Mouse (Mus musculus) lung, embryonic 14.5 days (tissue): Measurements from ENCODE around the gene Epb41l4b. TPM values are rescaled to one million over a fixed set of nuclear protein-coding genes. Genes with fewer than 3 reads are reported as not detected.

ENCODE experiments used
- ATAC-seq: fragments of 200-750 bp; cut with Nextera tagmentation; 2 replicates; pipeline ENCODE4 v1.8.0; 2017; ENCODE audit warnings: mild to moderate bottlenecking, moderate TSS enrichment, moderate library complexity; ENCODE audit not compliant: insufficient read depth
- DNase-seq: peaks from one replicate; pipeline ENCODE4 v3.0.0-alpha.2; 2015
- H3K27ac ChIP-seq: fragments of 300-500 bp; sonication (generic); 2 replicates; pipeline ENCODE4 v1.5.1; 2014; ENCODE audit warnings: low read depth, mild to moderate bottlenecking, moderate library complexity
- H3K27me3 ChIP-seq: fragments of 300-500 bp; sonication (generic); 2 replicates; pipeline ENCODE4 v1.6.1; 2014; ENCODE audit warnings: low read length, control low read depth; ENCODE audit not compliant: insufficient read depth
- H3K36me3 ChIP-seq: fragments of 300-500 bp; sonication (generic); 2 replicates; pipeline ENCODE4 v1.6.1; 2014; ENCODE audit warnings: control low read depth; ENCODE audit not compliant: insufficient read depth
- H3K4me1 ChIP-seq: fragments of 300-500 bp; sonication (generic); 2 replicates; pipeline ENCODE4 v1.6.1; 2014; ENCODE audit warnings: antibody characterized with exemption, control low read depth; ENCODE audit not compliant: insufficient read depth
- H3K4me2 ChIP-seq: fragments of 300-500 bp; sonication (generic); 2 replicates; pipeline ENCODE4 v1.6.1; 2014; ENCODE audit warnings: mild to moderate bottlenecking
- H3K4me3 ChIP-seq: fragments of 300-500 bp; sonication (generic); 2 replicates; pipeline ENCODE4 v1.5.1; 2014; ENCODE audit warnings: low read depth, low read length
- H3K9ac ChIP-seq: fragments of 300-500 bp; sonication (generic); 2 replicates; pipeline ENCODE4 v1.6.1; 2014
- H3K9me3 ChIP-seq: fragments of 300-500 bp; sonication (generic); 2 replicates; pipeline ENCODE4 v1.6.1; 2016; ENCODE audit warnings: low read depth, low read length, control low read depth
- CTCF ChIP-seq: IDR thresholded peaks from 2 replicates; pipeline ENCODE4 v1.5.1; 2016; ENCODE audit warnings: antibody characterized with exemption, low read depth
- WGBS: fragments of 180-500 bp; shearing (Covaris S2); extraction: QIAGEN DNeasy Blood & Tissue Kit; methylation state at CpG from one replicate; pipeline ENCODE4 v1.1.7; 2014; 5-methylcytosine and 5-hydroxymethylcytosine counted together
- polyA plus RNA-seq: library from polyadenylated mRNA; unstranded; fragments of >200 nt; fragmentation: Nextera tagmentation; extraction: Ambion mirVana; gene quantifications from 2 replicates; pipeline ENCODE4 v1.2.1, GENCODE M21; 2014

The Epb41l4b gene
- polyA plus RNA-seq, 1 experiment from 2014 or later, result 1.2 TPM

GRCm38 (mm10) chr4:57064830-57065229 lies 78.4 kb downstream of the Epb41l4b start:
- Histone ChIP-seq H3K4me2 (no peak overlapping the region), H3K36me3 (no peaks in the 10 kb centered on the region), H3K27me3 (0 out of 2 replicates have a peak, but pooled peaks cover 3% of the 10 kb centered on the region), H3K9me3 (no peaks in the 10 kb centered on the region), H3K9ac (no peak overlapping the region), H3K27ac (no peak overlapping the region), H3K4me3 (no peak overlapping the region), H3K4me1 (no peaks in the 10 kb centered on the region)
- TF ChIP-seq CTCF, result no peak
- DNase-seq (no peak), ATAC-seq (no peak)
- 21% methylated on average over 2 of the region's 2 CpGs for WGBS

GRCm38 (mm10) chr4:57060319-57060831 lies 82.9 kb downstream of the Epb41l4b start:
- Histone ChIP-seq H3K4me3 (no peak overlapping the region), H3K9me3 (no peaks in the 10 kb centered on the region), H3K4me2 (no peak overlapping the region), H3K27me3 (0 out of 2 replicates have a peak, but pooled peaks cover 3% of the 10 kb centered on the region), H3K4me1 (no peaks in the 10 kb centered on the region), H3K9ac (no peak overlapping the region), H3K27ac (no peak overlapping the region), H3K36me3 (no peaks in the 10 kb centered on the region)
- 60% methylated on average over 15 of the region's 15 CpGs for WGBS
- ATAC-seq (no peak), DNase-seq (no peak)
- no peak for TF ChIP-seq CTCF

- no peaks in the 10 kb centered on the region for H3K9me3 ChIP-seq
- no peak overlapping the region for H3K4me3 ChIP-seq
- no peaks in the 10 kb centered on the region for H3K36me3 ChIP-seq
- TF ChIP-seq CTCF, result no peak
- DNase-seq (no peak), ATAC-seq (no peak)
- no peaks in the 10 kb centered on the region for H3K4me1 ChIP-seq
- 79% methylated on average over 2 of the region's 2 CpGs for WGBS
- 0 out of 2 replicates have a peak, but pooled peaks cover 3% of the 10 kb centered on the region for H3K27me3 ChIP-seq
- no peak overlapping the region for H3K9ac ChIP-seq
- no peak overlapping the region for H3K27ac ChIP-seq
- H3K4me2 ChIP-seq, result no peak overlapping the region
These were observed 84.6 kb downstream of the Epb41l4b start for GRCm38 (mm10) chr4:57058623-57059022.

- no peak overlapping the region for H3K27ac ChIP-seq
- H3K27me3 ChIP-seq, result 0 out of 2 replicates have a peak, but pooled peaks cover 3% of the 10 kb centered on the region
- no peaks in the 10 kb centered on the region for H3K4me1 ChIP-seq
- no peak overlapping the region for H3K4me2 ChIP-seq
- H3K4me3 ChIP-seq, result no peak overlapping the region
- H3K36me3 ChIP-seq, result no peaks in the 10 kb centered on the region
- no peak for DNase-seq
- no peak for TF ChIP-seq CTCF
- H3K9ac ChIP-seq, result no peak overlapping the region
- whole genome bisulfite sequencing, result 92% methylated on average over 4 of the region's 4 CpGs
- H3K9me3 ChIP-seq, result no peaks in the 10 kb centered on the region
- ATAC-seq, result no peak
These were observed 85.6 kb downstream of the Epb41l4b start for GRCm38 (mm10) chr4:57057637-57058036.

- no peak for DNase-seq
- no peak overlapping the region for H3K4me2 ChIP-seq
- H3K4me3 ChIP-seq, result no peak overlapping the region
- no peak for TF ChIP-seq CTCF
- no peaks in the 10 kb centered on the region for H3K36me3 ChIP-seq
- no peak overlapping the region for H3K9ac ChIP-seq
- H3K4me1 ChIP-seq, result no peaks in the 10 kb centered on the region
- WGBS, result 65% methylated on average over 7 of the region's 7 CpGs
- ATAC-seq, result no peak
- H3K27ac ChIP-seq, result no peak overlapping the region
- no peaks in the 10 kb centered on the region for H3K9me3 ChIP-seq
- H3K27me3 ChIP-seq, result no peaks in the 10 kb centered on the region
These were observed 87.6 kb downstream of the Epb41l4b start for GRCm38 (mm10) chr4:57055635-57056034.

- TF ChIP-seq CTCF, result no peak
- Histone ChIP-seq H3K27me3 (no peaks in the 10 kb centered on the region), H3K4me3 (no peak overlapping the region), H3K9ac (no peak overlapping the region), H3K4me1 (no peaks in the 10 kb centered on the region), H3K27ac (no peak overlapping the region), H3K36me3 (no peaks in the 10 kb centered on the region), H3K9me3 (no peaks in the 10 kb centered on the region), H3K4me2 (no peak overlapping the region)
- 68% methylated on average over 5 of the region's 5 CpGs for WGBS
- DNase-seq (no peak), ATAC-seq (no peak)
These were observed 93.8 kb downstream of the Epb41l4b start for GRCm38 (mm10) chr4:57049281-57049921.

- TF ChIP-seq CTCF, result no peak
- ATAC-seq (no peak), DNase-seq (no peak)
- Histone ChIP-seq H3K27ac (no peak overlapping the region), H3K27me3 (no peaks in the 10 kb centered on the region), H3K4me2 (no peak overlapping the region), H3K9ac (no peak overlapping the region), H3K36me3 (no peaks in the 10 kb centered on the region), H3K9me3 (no peaks in the 10 kb centered on the region), H3K4me3 (no peak overlapping the region), H3K4me1 (no peaks in the 10 kb centered on the region)
- 68% methylated on average over 6 of the region's 6 CpGs for WGBS
These were observed 94.7 kb downstream of the Epb41l4b start for GRCm38 (mm10) chr4:57048566-57048965.
